Mouse (Mus musculus): ENCODE data around the gene Olfr218.
"Not testable (repeated sequence)": the region's sequence is repeated elsewhere in the genome, so short reads cannot be mapped to it uniquely, and the experiment has no call there.

Gene Olfr218

DNA sequence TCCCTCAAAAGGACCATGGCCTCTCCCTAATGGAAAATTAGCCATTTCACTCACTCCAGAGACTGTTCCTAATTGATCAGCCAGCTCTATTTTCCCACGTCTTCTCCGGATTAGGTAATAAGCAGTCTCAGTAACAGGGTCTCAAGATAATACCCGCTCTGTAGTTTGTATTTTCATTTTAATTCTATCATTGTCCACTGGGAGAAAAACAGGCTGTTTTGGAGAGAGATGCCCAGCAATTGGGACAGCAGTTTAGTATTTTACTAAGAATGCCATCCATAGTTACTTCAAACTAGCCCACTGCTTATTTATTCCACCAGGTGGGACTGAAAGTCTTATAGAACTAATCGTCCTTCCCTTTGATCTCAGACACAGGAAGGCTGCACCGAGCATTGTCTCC is at the start of gene Olfr218:
Olfr218 (plus strand) TSS at position 301 of the 400 bp plus-strand sequence.
- DNase-seq (ENCODE audit: low read depth, low spot score) = no peak

DNA sequence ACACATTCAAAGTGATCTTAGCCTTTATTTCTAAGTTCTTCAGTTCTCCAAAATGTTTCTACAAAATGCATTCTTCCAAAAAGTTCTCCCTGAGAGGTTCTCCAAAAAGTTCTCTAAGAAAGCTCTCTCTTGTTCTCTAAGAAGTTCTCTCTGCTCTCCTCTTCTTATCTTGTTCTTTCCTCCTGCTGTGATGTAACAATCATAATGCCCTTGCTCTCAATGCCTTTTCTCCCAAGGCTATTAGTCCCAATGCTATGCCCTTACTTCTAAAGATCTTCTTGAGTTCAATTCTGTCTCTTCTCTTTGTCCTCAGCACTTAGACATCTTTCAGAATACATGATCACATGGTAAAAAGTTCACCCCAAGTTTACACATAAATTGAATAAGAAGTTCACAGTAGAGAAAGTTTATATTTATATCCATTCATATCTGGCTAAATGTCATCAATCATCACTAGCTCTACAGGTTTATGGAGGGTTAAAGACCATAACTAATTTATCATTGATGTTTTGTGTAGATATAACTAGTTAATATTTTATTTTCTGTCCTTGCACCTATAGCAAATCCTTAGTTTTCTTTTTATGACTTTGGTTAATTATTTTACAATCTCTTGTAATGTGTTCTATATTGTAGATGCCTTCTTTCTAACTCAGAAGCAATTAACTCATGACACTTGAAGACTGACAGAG is 23.3 kb upstream of the Olfr218 start:
- DNase-seq (ENCODE audit: low read depth, low spot score) = no peak

DNA sequence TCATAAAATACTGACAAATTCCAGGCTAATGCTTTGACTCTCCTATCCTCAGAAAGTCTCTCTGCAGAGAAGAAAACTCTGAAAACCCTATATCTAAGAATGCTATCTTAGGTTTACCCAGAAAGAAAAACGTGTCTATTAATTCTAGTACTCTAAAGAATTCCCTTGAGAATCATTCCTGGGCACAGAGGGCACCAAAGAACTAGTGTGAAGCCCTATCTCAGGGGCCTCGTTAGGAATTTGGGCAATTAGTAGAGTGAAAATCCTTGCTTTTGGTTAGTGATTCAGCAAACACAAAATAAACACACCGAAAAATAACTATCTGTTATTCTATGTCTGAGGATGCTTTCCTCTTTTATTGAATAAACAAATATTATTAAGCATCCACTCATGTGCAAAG is 7.1 kb upstream of the Olfr218 start, which contains the start of gene Olfr1406:
Olfr1406 (minus strand) TSS at position 101 of the 400 bp plus-strand sequence.
- DNase-seq (ENCODE audit: low read depth, low spot score) = no peak

DNA sequence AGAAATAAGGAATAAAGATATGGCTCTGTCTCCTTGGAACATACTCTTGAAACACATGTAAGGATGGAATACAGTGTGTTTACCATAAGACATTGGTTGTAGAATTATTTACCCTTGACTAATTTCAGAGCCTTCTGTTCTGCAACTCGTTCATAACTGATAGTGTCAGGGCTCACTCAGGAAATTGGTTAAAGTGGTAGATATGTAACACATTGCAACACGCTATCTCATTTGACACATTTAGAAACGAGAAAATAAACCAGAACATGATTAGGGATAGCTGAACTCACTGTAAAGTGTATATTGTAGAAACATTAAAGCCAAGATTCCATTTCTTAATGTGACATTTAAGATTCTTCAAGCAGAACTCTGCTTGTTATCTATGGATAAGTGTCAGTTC is 5.5 kb upstream of the Olfr218 start:
- DNase-seq (ENCODE audit: low read depth, low spot score) = no peak

DNA sequence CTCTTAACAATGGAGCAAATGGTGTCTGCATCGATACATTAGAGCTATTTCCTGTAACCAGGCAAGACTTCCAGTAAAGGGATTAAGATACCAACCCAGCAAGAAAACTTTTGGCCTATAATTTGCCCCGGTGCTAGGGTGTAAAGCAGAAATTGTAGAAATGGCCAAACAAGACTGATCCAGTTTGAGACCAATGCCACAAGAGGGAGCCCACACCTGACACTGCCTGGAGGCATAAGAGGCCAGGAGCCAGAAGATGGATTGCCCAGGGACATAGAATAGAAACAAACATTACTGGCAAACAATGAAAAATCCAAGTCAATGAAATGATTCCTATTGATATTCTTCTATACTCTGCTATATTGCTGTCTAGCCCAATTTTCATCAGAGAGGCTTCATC is 1.2 kb upstream of the Olfr218 start:
- DNase-seq (ENCODE audit: low read depth, low spot score) = no peak

DNA sequence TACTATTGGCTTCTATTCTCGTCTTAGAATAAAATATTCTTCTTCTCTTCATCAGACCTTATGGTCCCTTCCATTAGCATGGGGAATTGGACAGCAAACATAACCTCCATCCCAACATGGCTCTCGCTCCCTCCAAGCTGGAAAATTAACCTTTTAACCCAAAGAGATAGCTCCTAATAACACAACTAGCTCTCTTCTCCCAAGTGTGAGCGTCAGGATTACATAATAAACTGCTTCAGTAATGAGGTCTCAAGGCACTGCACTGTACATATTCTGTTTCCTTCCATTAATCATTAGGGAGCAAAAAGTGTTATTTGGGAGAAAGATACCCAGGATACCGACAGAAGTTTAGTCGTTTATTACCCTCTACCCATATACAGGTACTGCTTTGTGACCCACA is 14.5 kb downstream of the Olfr218 start, which contains the start of gene Olfr1404:
Olfr1404 (plus strand) TSS at position 301 of the 400 bp plus-strand sequence.
- no peak for DNase-seq (ENCODE audit: low read depth, low spot score)

DNA sequence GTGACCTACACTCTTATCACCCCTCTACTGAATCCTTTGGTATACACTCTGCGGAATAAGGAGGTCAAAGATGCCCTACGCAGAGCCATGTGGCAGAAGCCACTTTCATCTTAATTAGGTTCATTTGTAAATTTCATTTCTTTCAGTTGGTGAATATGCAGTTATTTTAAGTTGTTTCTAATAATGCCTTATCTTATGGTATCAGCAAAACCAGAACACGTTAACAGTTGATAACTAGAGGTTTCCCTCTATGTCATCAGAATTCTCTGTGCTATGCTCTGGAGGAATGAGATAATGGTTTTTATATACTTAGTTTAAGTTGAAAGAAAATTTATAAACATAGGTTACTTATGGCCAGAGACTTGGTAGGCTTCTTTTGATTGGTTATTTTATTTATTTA is 18.9 kb downstream of the Olfr218 start:
- DNase-seq (ENCODE audit: low read depth, low spot score) = no peak

DNA sequence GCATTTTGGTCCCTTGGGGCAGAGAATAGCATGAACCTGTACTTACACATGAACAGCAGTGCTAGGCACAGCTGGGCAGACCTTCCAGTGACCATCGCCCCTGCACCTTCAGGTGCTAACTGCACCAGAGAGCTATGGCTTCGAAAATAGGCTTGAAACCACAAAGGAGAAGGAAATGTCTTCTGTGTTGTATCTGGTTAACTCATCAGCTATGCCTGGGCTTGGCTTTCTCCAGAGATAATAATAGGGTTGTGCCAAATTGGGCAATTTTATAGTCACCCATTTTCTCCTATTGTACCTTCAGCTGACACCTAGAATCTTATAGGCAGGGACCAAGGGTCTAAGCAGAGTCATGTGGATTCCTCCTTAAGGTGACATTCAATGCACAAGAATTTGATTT is 29.5 kb downstream of the Olfr218 start, which contains the start of gene Fcer1a:
Fcer1a (minus strand) TSS at position 134 of the 400 bp plus-strand sequence.
- DNase-seq (ENCODE audit: low read depth, low spot score) = no peak

DNA sequence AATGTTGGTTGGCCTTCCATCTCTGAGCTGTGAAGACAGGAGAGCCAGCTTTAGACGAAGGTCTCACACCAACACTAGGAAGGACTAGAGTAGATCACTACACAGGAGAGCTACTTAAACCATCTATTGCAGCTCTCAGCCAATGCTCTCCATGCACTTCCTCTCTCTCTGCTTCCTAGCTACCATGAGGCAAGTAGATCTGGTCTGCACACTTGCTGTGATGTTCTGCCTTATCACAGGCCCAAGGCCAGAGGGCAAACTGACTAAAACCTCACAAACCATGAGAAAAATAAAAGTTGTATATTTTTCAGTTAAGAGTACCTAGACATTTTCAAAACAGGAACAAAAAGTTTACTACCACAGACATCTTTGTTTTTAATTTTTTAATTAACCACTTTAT is 39.4 kb downstream of the Olfr218 start:
- DNase-seq (ENCODE audit: low read depth, low spot score) = not testable (repeated sequence)

DNA sequence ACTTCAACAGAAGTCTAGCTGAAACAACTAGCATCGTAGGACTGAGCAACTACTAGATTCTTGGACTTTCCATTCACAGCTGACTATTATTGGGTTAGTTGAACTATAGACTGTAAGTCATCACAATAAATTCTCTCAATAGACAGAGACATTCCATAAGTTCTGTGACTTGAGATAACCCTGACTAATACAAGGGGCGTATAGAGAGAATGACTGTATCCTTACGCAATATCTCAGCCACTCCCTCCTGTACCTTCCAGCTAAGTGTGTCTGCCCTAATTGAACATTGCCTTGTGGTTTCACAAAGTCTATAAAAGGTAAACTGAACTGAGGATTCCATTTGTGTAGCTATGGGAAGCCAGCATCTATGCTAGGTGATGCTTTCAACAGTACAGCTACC is 52.3 kb downstream of the Olfr218 start:
- no peak for DNase-seq (ENCODE audit: low read depth, low spot score)
